Mouse (Mus musculus) kidney, adult 2 months (tissue): Measurements from ENCODE around the gene Fnbp1l. TPM values are rescaled to one million over a fixed set of nuclear protein-coding genes. Genes with fewer than 3 reads are reported as not detected.
A peak's percentile ranks its signal among the peaks of the same experiment; 100 is the strongest.

Experiments
- DNase-seq: peaks from one replicate; pipeline ENCODE4 v3.0.0; 2021
- H3K27ac ChIP-seq: fragments of 200-500 bp; 2 replicates; pipeline ENCODE4 v1.5.1; 2012; ENCODE audit warnings: low read depth, low read length, control low read depth, inconsistent platforms; ENCODE audit not compliant: insufficient read depth
- H3K27me3 ChIP-seq: fragments of 200-500 bp; replicated peaks from 2 replicates; pipeline ENCODE4 v1.6.1; 2012; ENCODE audit warnings: mild to moderate bottlenecking, moderate library complexity, low read length, inconsistent platforms; ENCODE audit not compliant: control insufficient read depth, insufficient read depth
- H3K36me3 ChIP-seq: fragments of 200-500 bp; 2 replicates; pipeline ENCODE4 v1.6.1; 2012; ENCODE audit warnings: mild to moderate bottlenecking, moderate library complexity, low read length, inconsistent platforms; ENCODE audit not compliant: control insufficient read depth, insufficient read depth
- H3K4me1 ChIP-seq: fragments of 200-500 bp; 2 replicates; pipeline ENCODE4 v1.6.1; 2011; ENCODE audit warnings: low read length; ENCODE audit not compliant: control insufficient read depth, insufficient read depth
- H3K4me3 ChIP-seq: fragments of 200-500 bp; 2 replicates; pipeline ENCODE4 v1.5.1; 2011; ENCODE audit warnings: mild to moderate bottlenecking, low read depth, low read length, control low read depth; ENCODE audit not compliant: insufficient read depth
- CTCF ChIP-seq: fragments of 200-500 bp; conservative IDR thresholded peaks from 2 replicates; pipeline ENCODE4 v1.5.1; 2011; ENCODE audit warnings: low read depth, mild to moderate bottlenecking, control low read depth, low read length, moderate library complexity, mixed read lengths; ENCODE audit not compliant: insufficient read depth, insufficient read length
- POLR2A ChIP-seq: fragments of 200-500 bp; IDR thresholded peaks from one replicate; pipeline ENCODE4 v1.6.1; 2011; ENCODE audit warnings: low read depth, low read length, control low read depth
- WGBS: fragments of 180-500 bp; shearing (Covaris S2); methylation state at CpG from one replicate; pipeline ENCODE4 v1.1.7; 2018; 5-methylcytosine and 5-hydroxymethylcytosine counted together
- polyA plus RNA-seq: library from polyadenylated mRNA; depleted of rRNA; stranded (reverse); fragments of >200 nt; gene quantifications from 2 replicates; pipeline ENCODE4 v1.2.3, GENCODE M21; 2012

Fnbp1l gene
- polyA plus RNA-seq, 1 experiment, result 23.0 TPM

GRCm38 (mm10) chr3:122624591-122624990 lies 5.1 kb upstream of the Fnbp1l start:
- Histone ChIP-seq H3K4me1 (peaks cover 30% of the 10 kb centered on the region), H3K27ac (peak overlapping the region; percentile 95), H3K36me3 (no peaks in the 10 kb centered on the region), H3K4me3 (no peak overlapping the region), H3K27me3 (no peaks in the 10 kb centered on the region)
- peak; percentile 95 for DNase-seq
- TF ChIP-seq POLR2A (no peak), CTCF (no peak)
- 12% methylated on average over 6 of the region's 6 CpGs for WGBS

- peak overlapping the region; percentile 91 for H3K4me3 ChIP-seq
- H3K27me3 ChIP-seq, result no peaks in the 10 kb centered on the region
- H3K27ac ChIP-seq, result peak overlapping the region; percentile 99
- peaks cover 22% of the 10 kb centered on the region for H3K4me1 ChIP-seq
- DNase-seq, result peak; percentile 87
- no peaks in the 10 kb centered on the region for H3K36me3 ChIP-seq
- TF ChIP-seq CTCF (peak; percentile 34; the same call in 1 of the 2 replicates), POLR2A (no peak)
- WGBS, result under 1% methylated on average over 21 of the region's 21 CpGs
Observed at GRCm38 (mm10) chr3:122620285-122620931, 893 bp upstream of the Fnbp1l start.

GRCm38 (mm10) chr3:122619931-122620284 lies 393 bp upstream of the Fnbp1l start:
- Histone ChIP-seq H3K4me1 (peaks cover 21% of the 10 kb centered on the region), H3K4me3 (peak overlapping the region; percentile 91), H3K36me3 (no peaks in the 10 kb centered on the region), H3K27ac (peak overlapping the region; percentile 99), H3K27me3 (no peaks in the 10 kb centered on the region)
- under 1% methylated on average over 20 of the region's 20 CpGs for WGBS
- no peak for TF ChIP-seq CTCF
- TF ChIP-seq POLR2A, result no peak
- DNase-seq, result peak; percentile 60

- H3K4me1 ChIP-seq, result peaks cover 14% of the 10 kb centered on the region; the same call in 1 of the 2 replicates
- peak; percentile 79 for DNase-seq
- H3K4me3 ChIP-seq, result peak overlapping the region; percentile 91
- peak overlapping the region; percentile 98 for H3K27ac ChIP-seq
- TF ChIP-seq POLR2A (no peak), CTCF (peak; percentile 38; the same call in 1 of the 2 replicates)
- WGBS, result under 1% methylated on average over 30 of the region's 30 CpGs
- H3K36me3 ChIP-seq, result no peaks in the 10 kb centered on the region
- H3K27me3 ChIP-seq, result no peaks in the 10 kb centered on the region
Observed at GRCm38 (mm10) chr3:122618402-122618801, 1.1 kb downstream of the Fnbp1l start.

GRCm38 (mm10) chr3:122617613-122618340 lies 1.7 kb downstream of the Fnbp1l start:
- peak overlapping the region; percentile 91 for H3K4me3 ChIP-seq
- H3K36me3 ChIP-seq, result no peaks in the 10 kb centered on the region
- TF ChIP-seq CTCF (0 out of 2 replicates have a peak, but pooled peaks have one; percentile 3), POLR2A (no peak)
- no peak for DNase-seq
- no peaks in the 10 kb centered on the region for H3K27me3 ChIP-seq
- H3K4me1 ChIP-seq, result peaks cover 14% of the 10 kb centered on the region; the same call in 1 of the 2 replicates
- peak overlapping the region; percentile 98 for H3K27ac ChIP-seq
- WGBS, result 42% methylated on average over 9 of the region's 9 CpGs

- no peak for DNase-seq
- H3K4me1 ChIP-seq, result peaks cover 10% of the 10 kb centered on the region; the same call in 1 of the 2 replicates
- H3K4me3 ChIP-seq, result no peak overlapping the region
- no peak overlapping the region for H3K27ac ChIP-seq
- 60% methylated on average over 6 of the region's 6 CpGs for whole genome bisulfite sequencing
- no peak for TF ChIP-seq POLR2A
- TF ChIP-seq CTCF, result no peak
- no peaks in the 10 kb centered on the region for H3K36me3 ChIP-seq
- H3K27me3 ChIP-seq, result no peaks in the 10 kb centered on the region
Observed at GRCm38 (mm10) chr3:122612537-122612936, 7.0 kb downstream of the Fnbp1l start.

- no peak for DNase-seq
- H3K27me3 ChIP-seq, result no peaks in the 10 kb centered on the region
- 40% methylated on average over 5 of the region's 5 CpGs for WGBS
Observed at GRCm38 (mm10) chr3:122611761-122612160, 7.8 kb downstream of the Fnbp1l start.

More at GRCm38 (mm10) chr3:122611761-122612160, 7.8 kb downstream of the Fnbp1l start:
- Histone ChIP-seq H3K36me3 (no peaks in the 10 kb centered on the region), H3K4me3 (no peak overlapping the region), H3K27ac (no peak overlapping the region), H3K4me1 (peaks cover 9% of the 10 kb centered on the region; the same call in 1 of the 2 replicates)
- TF ChIP-seq POLR2A (no peak), CTCF (no peak)
